Mouse (Mus musculus) heart, postnatal 25 days (tissue): Measurements from ENCODE around the gene Tmem254c. TPM values are rescaled to one million over a fixed set of nuclear protein-coding genes. Genes with fewer than 3 reads are reported as not detected.
"Not testable (repeated sequence)": the region's sequence is repeated elsewhere in the genome, so short reads cannot be mapped to it uniquely, and the experiment has no call there.

Source experiments
- DNase-seq: peaks from one replicate; pipeline ENCODE4 v3.0.0; 2022; ENCODE audit warnings: low spot score
- intact Hi-C: fragments of 180-260 bp; cut with DNase I; formaldehyde crosslinking; loops from one replicate; pipeline ENCODE4 v1.15.1; 2025
- total RNA-seq, 2 experiments: library from RNA; stranded (reverse); gene quantifications; 2 replicates each; pipeline ENCODE4 v1.2.3; 2021

Gene Tmem254c
- total RNA-seq, result 1 to 10 TPM; 6.8 to 7.0 TPM

DNA sequence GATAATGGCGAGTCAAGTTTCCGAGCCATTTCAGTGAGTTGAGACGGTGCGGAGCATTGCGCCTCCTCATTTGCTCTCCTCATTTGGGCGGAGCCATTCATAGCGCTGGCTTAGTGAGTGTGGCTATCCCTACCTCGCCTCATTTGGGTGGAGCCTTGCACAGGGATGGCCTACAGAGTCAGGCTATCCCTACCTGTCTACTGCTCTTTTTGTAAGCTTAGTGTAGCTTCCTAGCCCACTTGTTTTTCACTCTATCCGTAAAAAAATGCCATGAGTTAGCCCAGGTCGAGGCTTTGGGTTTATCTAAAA, at the start of gene Tmem254c:
Tmem254c (minus strand) TSS at position 31 of the 309 bp plus-strand sequence.
- intact Hi-C loops, DNase-seq: not testable (repeated sequence)

DNA sequence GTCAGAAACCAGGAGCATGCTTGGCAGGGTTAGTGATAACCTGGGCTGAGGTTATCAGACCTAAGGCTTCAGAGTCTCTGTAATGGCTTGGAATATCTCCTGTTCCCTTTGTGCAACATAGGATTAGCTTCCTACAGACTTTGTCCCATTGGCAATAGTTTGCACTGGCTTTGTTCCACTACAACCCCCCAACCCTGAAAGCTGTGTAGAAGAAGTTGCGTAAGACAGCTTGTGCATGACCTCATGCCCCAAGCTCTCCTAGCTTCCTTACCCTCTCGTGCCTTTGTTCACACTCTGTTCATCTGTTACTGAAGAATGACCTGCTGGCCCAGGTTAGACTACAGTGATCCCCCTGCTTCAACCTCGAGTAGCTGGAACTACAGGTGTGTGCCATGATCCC, 30.5 kb upstream of the Tmem254c start:
- intact Hi-C loops, DNase-seq: not testable (repeated sequence)

- DNase-seq, intact Hi-C loops: not testable (repeated sequence)
Measured at GRCm38 (mm10) chr14:26081997-26082396, 14.8 kb upstream of the Tmem254c start, which contains the start of gene Cphx3. Gene Cphx3 (plus strand): TSS chr14:26082297.

GRCm38 (mm10) chr14:26081216-26081615, 14.1 kb upstream of the Tmem254c start, which contains the start of gene Cphx2:
Gene Cphx2 (plus strand): TSS chr14:26081516.
- DNase-seq, intact Hi-C loops: not testable (repeated sequence)

DNA sequence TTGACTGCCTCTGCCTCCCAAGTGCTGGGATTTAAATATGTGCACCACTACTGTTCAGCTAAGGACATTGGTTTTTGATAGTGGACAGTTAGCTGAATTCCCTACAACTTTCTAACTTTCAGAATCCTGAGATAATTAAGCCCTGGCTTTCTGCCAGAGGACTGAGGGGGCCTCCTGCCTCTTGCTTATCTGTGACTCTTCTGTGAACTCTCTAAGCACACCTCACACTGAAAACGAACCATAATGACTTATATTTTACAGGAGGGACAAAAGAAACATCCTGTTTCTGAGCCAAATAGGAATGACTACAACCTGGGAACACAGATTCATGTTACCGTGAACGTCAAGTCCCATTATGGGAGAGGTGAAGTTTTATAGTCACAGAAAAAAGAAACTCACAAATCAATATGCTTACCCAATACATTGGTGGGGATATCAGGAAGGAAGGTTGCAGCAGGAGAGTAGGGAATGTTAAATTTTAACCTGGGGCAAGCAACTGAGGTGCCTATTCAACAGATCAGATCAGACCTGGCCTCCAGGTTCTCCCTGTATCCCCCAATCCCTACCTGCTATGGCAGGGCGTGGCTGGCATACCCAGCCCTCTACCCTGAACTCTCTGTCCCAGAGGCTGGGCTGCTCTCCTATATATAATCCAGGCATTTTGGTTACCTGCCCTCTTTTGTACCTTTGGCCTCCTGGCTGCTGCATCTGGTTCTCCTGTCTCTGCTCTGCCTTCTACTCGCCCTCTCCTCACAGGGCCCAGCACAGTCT, 9.7 kb upstream of the Tmem254c start:
- intact Hi-C loops, DNase-seq: not testable (repeated sequence)

- intact Hi-C loops, DNase-seq: not testable (repeated sequence)
Measured at GRCm38 (mm10) chr14:26066574-26067324, 406 bp downstream of the Tmem254c start.

- DNase-seq, intact Hi-C loops: not testable (repeated sequence)
Measured at GRCm38 (mm10) chr14:26059362-26059761, 7.8 kb downstream of the Tmem254c start.

GRCm38 (mm10) chr14:26058184-26058583, 9.0 kb downstream of the Tmem254c start:
- DNase-seq, intact Hi-C loops: not testable (repeated sequence)

GRCm38 (mm10) chr14:26048767-26049166, 18.4 kb downstream of the Tmem254c start:
- intact Hi-C loops, DNase-seq: not testable (repeated sequence)

DNA sequence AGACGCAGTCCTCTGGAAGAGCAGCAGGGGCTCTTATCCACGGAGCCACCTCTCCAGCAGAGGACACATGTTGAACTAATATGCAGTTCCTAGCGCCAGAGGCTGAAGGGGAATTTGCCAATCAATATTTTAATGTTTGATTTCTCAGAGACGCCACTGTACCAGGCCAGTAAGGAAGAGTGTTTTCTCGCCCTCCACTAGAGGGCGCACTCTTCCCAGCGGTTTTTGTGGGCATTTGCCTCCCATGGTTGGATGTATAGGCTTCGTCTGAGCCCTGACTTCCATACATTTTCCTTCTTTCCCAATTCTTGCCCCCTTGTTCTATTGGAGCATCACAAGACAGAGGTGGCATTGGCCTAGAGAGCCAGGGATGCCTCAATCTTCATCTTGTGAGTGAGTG, 20.1 kb downstream of the Tmem254c start:
- intact Hi-C loops, DNase-seq: not testable (repeated sequence)

DNA sequence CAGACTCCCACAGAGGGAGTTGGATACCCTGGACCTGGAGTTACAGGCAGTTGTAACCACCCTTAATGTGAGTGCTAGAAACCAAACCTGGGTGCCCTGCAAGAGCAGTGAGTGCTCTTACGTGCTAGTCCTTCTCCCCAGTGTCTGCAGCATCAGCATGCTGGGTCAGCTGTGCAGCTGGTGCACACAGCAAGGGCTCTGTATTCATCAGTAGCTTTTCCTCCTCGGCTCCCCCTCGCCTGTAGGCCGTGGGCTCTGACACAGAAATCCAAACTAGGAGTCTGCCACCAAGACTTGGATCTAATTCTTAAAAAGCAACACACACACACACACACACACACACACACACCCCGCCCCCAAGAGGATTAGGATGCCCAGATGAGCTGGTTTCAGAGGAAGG, 22.1 kb downstream of the Tmem254c start:
- intact Hi-C loops, DNase-seq: not testable (repeated sequence)

- intact Hi-C loops, DNase-seq: not testable (repeated sequence)
Measured at GRCm38 (mm10) chr14:26042611-26043010, 24.5 kb downstream of the Tmem254c start, which contains the start of gene Gm9780. Gene Gm9780 (minus strand): TSS chr14:26042711.

- DNase-seq, intact Hi-C loops: not testable (repeated sequence)
Measured at GRCm38 (mm10) chr14:26035439-26035838, 31.7 kb downstream of the Tmem254c start.

- intact Hi-C loops, DNase-seq: not testable (repeated sequence)
Measured at GRCm38 (mm10) chr14:26034364-26034763, 32.8 kb downstream of the Tmem254c start.

DNA sequence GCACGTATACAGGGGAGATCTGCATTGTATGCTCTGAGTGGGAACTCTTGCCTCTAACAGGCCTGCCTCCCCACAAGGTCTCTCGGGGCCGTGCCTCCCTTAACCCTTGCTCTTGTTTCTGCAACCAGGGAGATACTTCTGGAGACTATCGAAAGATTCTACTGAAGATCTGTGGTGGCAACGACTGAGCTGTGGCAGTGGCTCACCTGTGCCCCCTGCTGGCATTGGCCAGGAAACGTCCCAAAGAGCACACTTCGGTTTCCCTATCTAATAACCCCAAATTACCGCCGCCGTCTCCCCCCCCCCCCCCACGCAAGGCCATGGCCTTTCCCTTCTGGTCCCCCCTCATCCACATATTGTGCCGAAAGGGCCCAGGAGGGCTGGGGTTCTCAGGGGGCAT, 41.5 kb downstream of the Tmem254c start:
- DNase-seq, intact Hi-C loops: not testable (repeated sequence)

DNA sequence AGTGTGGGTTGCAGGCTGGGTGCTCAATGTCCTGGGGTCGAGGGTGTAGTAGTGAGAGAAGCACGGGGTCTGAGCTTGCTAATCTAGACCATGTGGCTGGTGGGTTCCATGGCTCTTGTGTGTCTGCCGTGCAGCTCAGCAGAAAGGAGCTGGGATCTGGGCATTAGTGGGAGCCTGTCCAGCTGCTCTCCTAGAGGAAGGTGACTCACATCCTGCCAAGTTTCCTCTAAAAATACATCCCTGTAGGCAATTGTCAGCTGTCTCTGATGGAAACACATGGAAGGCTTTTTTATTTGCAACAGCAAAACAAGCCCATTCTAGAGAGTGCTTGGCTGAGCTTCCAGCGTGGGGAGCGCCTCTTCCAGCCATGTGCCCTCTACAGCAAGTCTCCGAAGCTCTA, 44.3 kb downstream of the Tmem254c start:
- DNase-seq, intact Hi-C loops: not testable (repeated sequence)

DNA sequence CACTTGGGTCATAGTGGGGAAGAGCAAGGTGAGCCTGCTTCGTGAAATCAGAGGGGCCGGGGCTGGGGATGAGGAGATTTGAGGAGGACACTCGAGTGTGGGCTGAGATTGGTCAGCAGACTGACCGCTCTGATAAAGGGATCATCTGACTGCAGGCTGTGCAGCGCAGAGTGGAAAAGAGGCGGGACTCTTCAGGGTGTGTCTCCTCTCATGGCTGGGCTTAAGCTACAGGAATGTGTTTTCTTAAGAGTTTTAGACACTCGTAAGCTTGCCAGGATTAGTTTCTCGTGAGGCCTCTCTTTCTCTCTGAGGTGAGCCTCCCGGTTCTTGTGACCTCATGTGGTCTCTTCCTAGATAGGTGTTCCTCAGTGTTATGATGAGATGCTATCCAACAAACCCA, 45.6 kb downstream of the Tmem254c start:
- intact Hi-C loops, DNase-seq: not testable (repeated sequence)

GRCm38 (mm10) chr14:26016414-26016813, 50.7 kb downstream of the Tmem254c start:
- intact Hi-C loops, DNase-seq: not testable (repeated sequence)
